Mouse (Mus musculus) neutrophil, adult 83 days (primary cell): ENCODE results near the gene Ptpn13. TPM values are rescaled to one million over a fixed set of nuclear protein-coding genes. Genes with fewer than 3 reads are reported as not detected.

ENCODE experiments used
- total RNA-seq, 2 experiments: library from RNA; stranded (reverse); gene quantifications; one replicate each; pipeline ENCODE4 v1.2.4; 2023

Gene Ptpn13
- under 1 TPM; 0.62 to 0.77 TPM for total RNA-seq

GRCm38 (mm10) chr5:103424678-103425319 lies at the start of gene Ptpn13:
Ptpn13 (plus strand) TSS chr5:103425192.

GRCm38 (mm10) chr5:103629111-103629764 lies 204.2 kb downstream of the Ptpn13 start, which contains the start of gene Slc10a6:
Slc10a6 (minus strand) TSS chr5:103629403.

Other genes with a start within 250 kb of the Ptpn13 start
- not detected for gene Mapk10, start 213.9 kb upstream of the Ptpn13 start, total RNA-seq
- not detected for gene Slc10a6, start 204.2 kb downstream of the Ptpn13 start, total RNA-seq
- gene 1700016H13Rik, start 230.8 kb downstream of the Ptpn13 start, total RNA-seq: not detected